Mouse (Mus musculus) hindbrain, embryonic 10.5 days (tissue): ENCODE data around the gene Specc1. TPM values are rescaled to one million over a fixed set of nuclear protein-coding genes. Genes with fewer than 3 reads are reported as not detected.
A peak's percentile ranks its signal among the peaks of the same experiment; 100 is the strongest.

Experiments
- DNase-seq: peaks from one replicate; pipeline ENCODE4 v3.0.0-alpha.2; 2017; ENCODE audit warnings: low spot score
- H3K27ac ChIP-seq: fragments of 300-500 bp; sonication (generic); 2 replicates; pipeline ENCODE4 v1.5.1; 2016; ENCODE audit warnings: mild to moderate bottlenecking, moderate library complexity
- H3K27me3 ChIP-seq: fragments of 300-500 bp; sonication (generic); 2 replicates; pipeline ENCODE4 v1.6.1; 2016; ENCODE audit warnings: mild to moderate bottlenecking; ENCODE audit not compliant: poor library complexity, insufficient read depth, severe bottlenecking
- H3K36me3 ChIP-seq: fragments of 300-500 bp; sonication (generic); 2 replicates; pipeline ENCODE4 v1.6.1; 2016; ENCODE audit warnings: mild to moderate bottlenecking, moderate library complexity
- H3K4me1 ChIP-seq: fragments of 300-500 bp; sonication (generic); replicated peaks from 2 replicates; pipeline ENCODE4 v1.6.1; 2016; ENCODE audit warnings: mild to moderate bottlenecking
- H3K4me3 ChIP-seq: fragments of 300-500 bp; sonication (generic); 2 replicates; pipeline ENCODE4 v1.5.1; 2016; ENCODE audit warnings: mild to moderate bottlenecking, moderate library complexity
- H3K9me3 ChIP-seq: fragments of 300-500 bp; sonication (generic); 2 replicates; pipeline ENCODE4 v1.6.1; 2016; ENCODE audit warnings: mild to moderate bottlenecking, moderate library complexity
- WGBS: fragments of 180-500 bp; shearing (Covaris S2); methylation state at CpG from one replicate; pipeline ENCODE4 v1.1.7; 2016; 5-methylcytosine and 5-hydroxymethylcytosine counted together
- polyA plus RNA-seq: library from polyadenylated mRNA; unstranded; fragments of >200 nt; fragmentation: Nextera tagmentation; extraction: Ambion mirVana; gene quantifications from 2 replicates; pipeline ENCODE4 v1.2.1, GENCODE M21; 2016

The Specc1 gene
- polyA plus RNA-seq, 1 experiment from 2014 or later, result 14.5 TPM

DNA sequence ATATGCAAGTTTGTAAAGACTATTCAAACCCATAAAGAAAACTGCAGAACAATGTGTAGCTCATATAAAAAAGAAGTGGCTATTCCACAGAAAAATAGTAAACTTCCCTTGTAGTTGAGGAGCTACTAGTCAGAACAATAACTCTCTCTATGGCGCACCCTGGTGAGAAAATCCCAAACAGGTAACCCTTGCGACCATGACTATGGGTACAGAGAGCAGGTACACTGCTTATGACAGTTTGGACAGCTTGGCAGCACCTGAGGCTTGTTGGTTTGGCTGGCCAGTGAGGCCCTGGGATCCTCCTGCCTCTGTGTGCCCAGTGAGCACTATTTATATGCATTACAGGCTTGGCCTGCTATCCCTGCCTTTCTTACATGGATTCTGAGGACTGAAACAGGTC lies 89.4 kb downstream of the Specc1 start:
- Histone ChIP-seq H3K27ac (no peak overlapping the region), H3K4me3 (no peak overlapping the region), H3K4me1 (peaks cover 10% of the 10 kb centered on the region), H3K27me3 (0 out of 2 replicates have a peak, but pooled peaks cover 6% of the 10 kb centered on the region), H3K36me3 (no peaks in the 10 kb centered on the region), H3K9me3 (no peaks in the 10 kb centered on the region)
- DNase-seq, result no peak
- WGBS, result 64% methylated on average over 2 of the region's 2 CpGs

DNA sequence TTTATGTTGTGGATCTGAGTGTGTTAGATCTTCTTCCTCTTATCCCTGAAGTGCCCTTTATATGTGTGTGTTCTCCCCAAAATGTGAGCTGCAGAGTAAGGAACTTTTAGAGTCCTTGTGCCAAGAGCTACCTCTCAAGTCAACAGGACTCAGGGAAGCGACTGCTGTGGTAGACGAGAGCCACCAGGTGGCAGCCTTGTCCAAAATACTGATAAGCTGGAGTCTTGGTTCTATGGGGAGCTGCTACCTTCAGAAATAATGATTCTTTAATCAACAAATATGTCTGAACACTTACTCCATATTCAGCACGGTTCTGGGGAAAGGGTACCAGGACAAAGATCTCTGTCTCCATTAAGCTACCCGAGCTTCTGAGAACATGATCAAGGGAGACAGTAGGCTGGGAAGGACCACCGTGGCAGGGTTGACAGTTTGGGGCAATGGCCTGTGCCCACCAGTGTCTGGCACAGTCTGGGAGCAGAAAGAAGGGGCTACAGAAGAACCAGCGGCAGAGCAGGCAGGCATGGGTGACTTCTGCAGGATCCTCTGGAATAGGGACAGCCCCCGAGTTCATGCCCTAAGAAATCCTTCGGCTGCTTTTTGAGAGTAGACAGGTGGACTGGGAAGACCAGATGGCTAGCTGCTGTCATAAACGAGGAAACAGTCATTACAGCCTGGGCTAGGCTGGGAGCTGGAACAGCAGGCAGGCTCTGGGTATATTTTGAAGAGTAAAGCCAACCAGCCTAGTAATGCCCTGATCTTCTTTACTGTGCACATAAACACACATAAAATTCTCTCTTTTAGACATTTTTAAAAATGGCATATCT lies 91.5 kb downstream of the Specc1 start:
- H3K4me1 ChIP-seq, result peaks cover 10% of the 10 kb centered on the region
- WGBS, result 45% methylated on average over 9 of the region's 9 CpGs
- no peaks in the 10 kb centered on the region for H3K9me3 ChIP-seq
- H3K27me3 ChIP-seq, result peaks cover 16% of the 10 kb centered on the region; the same call in 1 of the 2 replicates
- H3K36me3 ChIP-seq, result no peaks in the 10 kb centered on the region
- no peak overlapping the region for H3K4me3 ChIP-seq
- no peak overlapping the region for H3K27ac ChIP-seq
- peak; percentile 71 for DNase-seq

GRCm38 (mm10) chr11:62049170-62049569 lies 92.6 kb downstream of the Specc1 start:
- Histone ChIP-seq H3K27me3 (peaks cover 16% of the 10 kb centered on the region; the same call in 1 of the 2 replicates), H3K9me3 (no peaks in the 10 kb centered on the region), H3K36me3 (no peaks in the 10 kb centered on the region), H3K27ac (no peak overlapping the region), H3K4me1 (peaks cover 17% of the 10 kb centered on the region), H3K4me3 (no peak overlapping the region)
- DNase-seq, result no peak

- H3K36me3 ChIP-seq, result no peaks in the 10 kb centered on the region
- no peaks in the 10 kb centered on the region for H3K9me3 ChIP-seq
- H3K4me3 ChIP-seq, result no peak overlapping the region
- peaks cover 16% of the 10 kb centered on the region; the same call in 1 of the 2 replicates for H3K27me3 ChIP-seq
- peak; percentile 17 for DNase-seq
- no peak overlapping the region; the same call in 1 of the 2 replicates for H3K27ac ChIP-seq
- WGBS, result 47% methylated on average over 8 of the region's 8 CpGs
- H3K4me1 ChIP-seq, result peaks cover 19% of the 10 kb centered on the region
Observed at GRCm38 (mm10) chr11:62050356-62051330, 94.1 kb downstream of the Specc1 start.

- Histone ChIP-seq H3K4me3 (no peak overlapping the region), H3K4me1 (peaks cover 19% of the 10 kb centered on the region), H3K36me3 (no peaks in the 10 kb centered on the region), H3K27me3 (peaks cover 16% of the 10 kb centered on the region; the same call in 1 of the 2 replicates), H3K27ac (no peak overlapping the region), H3K9me3 (no peaks in the 10 kb centered on the region)
- 85% methylated on average over 4 of the region's 4 CpGs for WGBS
- no peak for DNase-seq
Observed at GRCm38 (mm10) chr11:62051487-62051886, 94.9 kb downstream of the Specc1 start.

- H3K27ac ChIP-seq, result no peak overlapping the region
- WGBS, result 38% methylated on average over 9 of the region's 9 CpGs
Observed at GRCm38 (mm10) chr11:62053928-62054327, 97.4 kb downstream of the Specc1 start.

GRCm38 (mm10) chr11:62064565-62064964 lies 108.0 kb downstream of the Specc1 start:
- no peak for DNase-seq
- WGBS, result 59% methylated on average over 1 of the region's 1 CpGs
- Histone ChIP-seq H3K27ac (no peak overlapping the region), H3K4me3 (no peak overlapping the region), H3K9me3 (no peaks in the 10 kb centered on the region), H3K27me3 (no peaks in the 10 kb centered on the region), H3K4me1 (peaks cover 5% of the 10 kb centered on the region), H3K36me3 (no peaks in the 10 kb centered on the region)

More at GRCm38 (mm10) chr11:62053928-62054327, 97.4 kb downstream of the Specc1 start:
- Histone ChIP-seq H3K27me3 (peaks cover 15% of the 10 kb centered on the region; the same call in 1 of the 2 replicates), H3K4me3 (no peak overlapping the region), H3K9me3 (no peaks in the 10 kb centered on the region), H3K4me1 (peaks cover 23% of the 10 kb centered on the region), H3K36me3 (no peaks in the 10 kb centered on the region)
- peak; percentile 31 for DNase-seq

- Histone ChIP-seq H3K36me3 (no peaks in the 10 kb centered on the region), H3K27me3 (no peaks in the 10 kb centered on the region), H3K4me1 (peaks cover 14% of the 10 kb centered on the region), H3K4me3 (no peak overlapping the region), H3K9me3 (no peaks in the 10 kb centered on the region), H3K27ac (no peak overlapping the region)
- DNase-seq, result no peak
- 75% methylated on average over 6 of the region's 6 CpGs for WGBS
Observed at GRCm38 (mm10) chr11:62065655-62066054, 109.1 kb downstream of the Specc1 start.

DNA sequence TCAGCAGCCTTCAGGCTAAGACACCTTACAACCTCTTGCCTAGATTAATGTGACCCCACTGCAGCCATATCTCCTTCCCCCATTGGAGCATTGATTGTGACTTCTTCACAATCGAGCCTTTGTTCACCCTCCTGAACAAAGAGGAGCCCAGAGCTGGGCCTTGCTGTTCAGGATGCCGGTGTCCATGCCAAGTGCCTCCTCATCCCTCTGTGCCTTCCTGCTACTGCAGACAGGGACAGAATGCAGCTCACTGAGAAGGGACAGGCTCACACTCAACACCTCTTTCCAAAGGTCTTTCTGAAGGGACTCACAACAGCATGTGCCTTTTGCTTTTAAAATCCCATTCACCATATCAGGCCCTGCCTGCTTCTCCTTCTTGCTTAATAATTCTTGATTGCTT lies 113.0 kb downstream of the Specc1 start:
- peak overlapping the region; percentile 79 for H3K27ac ChIP-seq
- no peaks in the 10 kb centered on the region for H3K27me3 ChIP-seq
- 19% methylated on average over 2 of the region's 2 CpGs for WGBS
- H3K9me3 ChIP-seq, result no peaks in the 10 kb centered on the region
- no peaks in the 10 kb centered on the region for H3K36me3 ChIP-seq
- peak; percentile 24 for DNase-seq
- no peak overlapping the region for H3K4me3 ChIP-seq
- H3K4me1 ChIP-seq, result peaks cover 14% of the 10 kb centered on the region

GRCm38 (mm10) chr11:62070206-62070605 lies 113.6 kb downstream of the Specc1 start:
- H3K27ac ChIP-seq, result peak overlapping the region; percentile 79; the same call in 1 of the 2 replicates
- no peaks in the 10 kb centered on the region for H3K36me3 ChIP-seq
- no peaks in the 10 kb centered on the region for H3K9me3 ChIP-seq
- H3K4me1 ChIP-seq, result peaks cover 14% of the 10 kb centered on the region
- H3K27me3 ChIP-seq, result no peaks in the 10 kb centered on the region
- H3K4me3 ChIP-seq, result no peak overlapping the region
- no peak for DNase-seq
- 82% methylated on average over 7 of the region's 7 CpGs for WGBS

- Histone ChIP-seq H3K9me3 (no peaks in the 10 kb centered on the region), H3K27me3 (peaks cover 4% of the 10 kb centered on the region; the same call in 1 of the 2 replicates), H3K36me3 (no peaks in the 10 kb centered on the region), H3K27ac (no peak overlapping the region), H3K4me3 (no peak overlapping the region), H3K4me1 (peaks cover 20% of the 10 kb centered on the region)
- 80% methylated on average over 3 of the region's 3 CpGs for WGBS
- no peak for DNase-seq
Observed at GRCm38 (mm10) chr11:62072406-62072805, 115.8 kb downstream of the Specc1 start.

- Histone ChIP-seq H3K36me3 (no peaks in the 10 kb centered on the region), H3K27ac (no peak overlapping the region), H3K4me1 (peaks cover 27% of the 10 kb centered on the region), H3K9me3 (no peaks in the 10 kb centered on the region), H3K27me3 (peaks cover 4% of the 10 kb centered on the region; the same call in 1 of the 2 replicates), H3K4me3 (no peak overlapping the region)
- 90% methylated on average over 7 of the region's 7 CpGs for WGBS
- no peak for DNase-seq
Observed at GRCm38 (mm10) chr11:62073575-62074140, 117.1 kb downstream of the Specc1 start.
